Mouse (Mus musculus): ENCODE measurements at regions not wholly inside any gene's neighbourhood (a gene's known extent, or its start where the extent isn't known, plus 50 kb on each side); places are given as distances from the start of the nearest gene placed in this dataset.
"Not testable (repeated sequence)": the region's sequence is repeated elsewhere in the genome, so short reads cannot be mapped to it uniquely, and the experiment has no call there.

- no peak for DNase-seq (ENCODE audit: low spot score in 2 of 2)
Observed at GRCm38 (mm10) chr12:5764445-5765170, 389.1 kb upstream of the Klhl29 start.

DNA sequence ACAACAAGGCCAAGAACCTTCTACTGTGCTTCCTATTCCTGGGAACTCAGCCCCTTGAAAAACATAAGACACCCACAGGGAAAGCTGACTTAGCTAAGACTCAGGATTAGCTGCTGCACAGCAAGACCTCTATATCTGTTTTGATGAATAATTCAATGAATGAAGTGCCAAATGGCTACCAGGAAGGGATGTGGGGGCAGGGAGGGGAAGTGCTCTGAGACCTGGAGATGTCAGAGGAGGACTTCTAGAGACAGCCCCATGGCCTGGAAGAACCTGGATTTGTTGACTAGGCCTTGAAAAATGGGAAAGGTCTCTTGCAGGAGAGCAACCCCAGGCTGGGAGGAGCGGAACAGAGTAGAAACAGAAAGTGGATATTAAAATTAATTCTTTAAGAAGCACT, 388.5 kb upstream of the Klhl29 start:
- DNase-seq (ENCODE audit: low spot score in 2 of 2): no peak

DNA sequence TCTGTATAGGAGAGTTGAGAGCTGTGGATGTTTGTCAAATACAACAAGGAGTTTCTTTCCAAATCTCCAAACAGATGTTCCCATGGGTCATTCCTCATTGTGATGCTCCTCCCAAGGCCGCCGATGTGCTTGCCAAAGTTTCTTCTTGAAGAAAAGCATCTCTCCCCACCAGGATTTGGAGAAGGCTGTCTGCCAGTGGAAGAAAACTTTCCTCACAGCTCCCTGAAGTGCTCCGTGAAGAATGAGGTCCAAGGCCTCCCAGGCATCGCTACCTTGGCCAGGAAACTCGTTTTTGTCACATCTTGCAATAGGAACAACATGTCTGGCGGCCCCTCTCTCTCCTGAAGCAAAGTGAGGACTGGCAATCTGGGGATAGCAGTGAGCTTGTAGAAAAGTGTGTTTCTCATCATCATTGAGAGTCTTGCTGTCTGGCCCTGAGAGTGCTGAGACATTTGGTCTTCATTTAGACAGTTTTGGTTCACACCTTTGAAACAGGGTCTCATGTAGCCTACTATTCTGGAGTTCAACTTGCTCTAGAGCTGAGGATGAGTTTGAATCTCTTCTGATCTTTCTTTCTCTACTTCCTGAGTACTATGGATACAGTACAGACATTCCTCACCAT, 386.9 kb upstream of the Klhl29 start:
- no peak for DNase-seq (ENCODE audit: low spot score in 2 of 2)

- no peak for DNase-seq (ENCODE audit: low spot score in 2 of 2)
Observed at GRCm38 (mm10) chr12:5759485-5759884, 384.0 kb upstream of the Klhl29 start.

GRCm38 (mm10) chr12:5757766-5758165, 382.3 kb upstream of the Klhl29 start:
- DNase-seq (ENCODE audit: low spot score in 2 of 2): no peak

DNA sequence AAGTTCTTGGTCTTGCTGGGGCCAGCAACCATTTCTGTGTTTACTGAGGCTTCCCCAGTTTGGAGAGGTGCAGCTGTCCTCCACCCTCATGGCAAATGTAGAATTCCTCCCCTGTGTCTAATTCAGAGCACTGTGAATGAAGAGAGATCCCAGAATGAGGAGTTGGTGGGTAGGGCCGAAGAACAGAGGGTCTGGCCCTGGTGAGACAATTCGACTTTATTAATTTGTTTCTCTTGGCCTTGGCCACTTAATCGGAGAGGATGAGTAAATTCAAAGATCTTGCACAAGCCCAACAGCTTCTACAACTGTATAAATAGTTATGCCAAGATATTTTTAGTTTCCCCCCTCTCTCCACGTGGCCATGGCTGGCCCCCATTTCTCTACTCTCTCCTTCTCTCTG, 381.9 kb upstream of the Klhl29 start:
- DNase-seq (ENCODE audit: low spot score in 2 of 2): no peak

GRCm38 (mm10) chr12:5753831-5754230, 378.3 kb upstream of the Klhl29 start:
- DNase-seq (ENCODE audit: low spot score in 2 of 2): no peak

GRCm38 (mm10) chr12:5744086-5744709, 368.7 kb upstream of the Klhl29 start:
- DNase-seq (ENCODE audit: low spot score in 2 of 2): no peak

DNA sequence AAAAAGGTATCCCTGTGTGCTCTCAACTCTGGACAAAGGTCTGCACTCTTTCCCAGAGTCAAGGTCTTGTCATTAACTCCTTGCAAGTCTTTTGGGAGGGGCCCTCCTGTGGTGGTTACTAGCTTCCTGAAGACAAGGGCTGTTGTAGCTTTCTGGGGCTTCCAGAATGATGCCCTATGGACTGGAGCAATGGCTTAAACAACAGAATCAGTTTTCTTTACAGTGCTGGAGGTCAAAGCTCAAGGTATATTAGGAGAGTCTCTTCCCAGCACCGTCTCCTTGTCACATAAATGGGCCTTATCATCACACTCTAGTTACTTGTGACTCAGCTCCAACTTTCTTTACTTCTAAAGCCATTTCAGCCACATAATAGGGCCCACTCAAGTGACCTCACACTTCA, 360.6 kb upstream of the Klhl29 start:
- DNase-seq (ENCODE audit: low spot score in 2 of 2): no peak

DNA sequence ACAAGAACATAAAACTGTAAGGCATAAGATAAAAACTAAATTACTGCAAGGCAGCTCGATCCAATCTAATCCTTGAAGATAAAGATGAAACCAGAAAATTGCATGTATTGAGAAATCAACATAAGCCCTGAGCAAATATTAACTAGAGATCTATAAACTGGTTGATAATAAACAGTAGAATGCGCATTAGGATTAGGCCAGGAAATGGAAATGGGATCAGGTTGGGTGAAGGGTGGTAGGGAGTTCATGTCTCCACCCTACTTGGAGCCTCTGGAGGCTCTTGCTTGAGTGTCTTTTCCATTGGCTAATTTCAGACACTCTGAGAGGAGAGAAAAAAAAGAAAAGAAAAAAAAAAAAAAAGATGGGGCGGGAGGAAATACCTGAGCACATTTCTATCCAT, 359.4 kb upstream of the Klhl29 start:
- no peak for DNase-seq (ENCODE audit: low spot score in 2 of 2)

DNA sequence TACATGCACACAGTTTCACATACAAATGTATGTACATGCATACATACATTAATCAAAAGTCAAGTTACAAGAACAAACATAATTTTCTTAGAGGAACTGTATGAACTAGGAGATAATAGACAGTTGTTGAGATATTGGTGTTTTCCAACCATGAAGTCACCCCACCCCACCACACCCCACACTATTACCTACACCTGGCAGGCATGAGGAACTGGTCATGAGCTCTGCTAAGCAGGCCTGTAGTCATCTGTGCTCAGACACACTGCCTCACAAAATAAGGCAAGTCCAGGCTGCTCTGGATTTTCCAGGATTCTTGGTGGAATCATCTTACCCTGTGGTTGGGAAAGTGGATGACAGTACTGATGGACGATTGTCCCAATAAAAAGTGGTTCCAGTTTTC, 347.6 kb upstream of the Klhl29 start:
- DNase-seq (ENCODE audit: low spot score in 2 of 2): no peak

DNA sequence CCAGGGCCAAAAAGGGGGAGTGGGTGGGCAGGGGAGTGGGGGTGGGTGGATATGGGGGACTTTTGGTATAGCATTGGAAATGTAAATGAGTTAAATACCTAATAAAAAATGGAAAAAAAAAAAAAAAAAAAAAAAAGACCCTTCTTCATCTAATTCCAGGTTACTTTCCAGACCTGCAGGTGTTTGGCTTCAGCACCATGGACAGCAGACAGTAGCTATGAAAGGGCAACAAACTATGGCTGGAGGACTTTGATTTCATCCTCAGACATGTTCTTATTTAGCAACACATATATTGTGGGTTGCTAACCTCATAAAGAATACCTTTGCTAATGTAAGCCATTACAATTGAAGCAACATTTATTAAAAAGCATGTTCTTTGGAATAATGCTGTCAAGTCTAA, 342.0 kb upstream of the Klhl29 start:
- DNase-seq (ENCODE audit: low spot score in 2 of 2): not testable (repeated sequence)

DNA sequence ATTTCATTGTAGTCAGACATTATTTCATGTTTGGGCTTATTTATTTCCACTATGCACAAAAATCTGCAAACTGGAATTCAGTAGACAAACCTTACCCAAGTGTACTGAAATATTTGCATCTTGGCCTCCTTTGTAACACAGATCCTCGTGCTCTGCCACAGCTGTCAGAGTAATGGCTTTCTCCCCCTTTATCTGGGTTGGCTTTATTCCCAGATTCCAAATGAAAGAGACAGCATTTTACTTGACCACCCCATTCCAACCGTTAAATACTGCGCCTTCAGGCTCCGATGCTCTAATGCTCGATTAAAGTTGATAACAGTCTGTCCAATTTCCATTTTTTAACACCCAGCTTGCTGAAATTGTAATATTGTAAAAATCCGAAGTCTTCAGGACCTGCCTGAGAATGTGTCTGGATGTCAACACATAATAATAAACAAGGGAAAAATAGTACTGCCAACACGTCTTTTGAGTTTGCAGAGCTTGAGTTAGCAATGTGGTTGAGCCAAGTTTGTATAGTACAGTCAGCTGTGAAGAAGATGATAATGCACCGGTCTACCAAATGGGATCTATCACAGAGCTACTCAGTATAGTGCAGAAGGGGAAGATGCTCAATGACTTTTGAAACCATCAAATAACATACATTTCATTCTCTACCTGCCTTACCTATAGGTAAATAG, 323.4 kb upstream of the Klhl29 start:
- DNase-seq (ENCODE audit: low spot score in 2 of 2): no peak

- no peak for DNase-seq (ENCODE audit: low spot score in 2 of 2)
Observed at GRCm38 (mm10) chr12:5682182-5682581, 306.7 kb upstream of the Klhl29 start.

- not testable (repeated sequence) for DNase-seq (ENCODE audit: low spot score in 2 of 2)
Observed at GRCm38 (mm10) chr12:5678126-5678525, 302.6 kb upstream of the Klhl29 start.

DNA sequence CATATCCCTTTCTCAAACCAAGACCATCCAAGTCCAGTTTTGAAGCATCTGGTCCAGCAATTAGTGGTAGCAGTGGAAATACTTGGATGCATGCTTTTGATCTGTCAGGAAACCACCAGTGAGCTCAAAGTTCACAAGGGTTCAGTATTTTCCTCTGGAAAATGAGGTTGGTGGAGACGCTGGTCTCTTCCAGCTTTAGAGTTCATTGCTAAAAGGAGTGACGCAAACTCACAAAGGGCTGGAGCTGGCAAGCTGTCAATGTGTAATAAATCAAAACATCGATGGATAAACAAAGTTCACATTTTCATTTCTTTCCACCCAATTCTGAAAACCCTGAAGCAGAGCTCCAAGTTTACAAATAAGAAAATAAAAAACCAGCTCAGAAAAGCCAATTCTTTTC, 293.0 kb upstream of the Klhl29 start:
- no peak for DNase-seq (ENCODE audit: low spot score in 2 of 2)

DNA sequence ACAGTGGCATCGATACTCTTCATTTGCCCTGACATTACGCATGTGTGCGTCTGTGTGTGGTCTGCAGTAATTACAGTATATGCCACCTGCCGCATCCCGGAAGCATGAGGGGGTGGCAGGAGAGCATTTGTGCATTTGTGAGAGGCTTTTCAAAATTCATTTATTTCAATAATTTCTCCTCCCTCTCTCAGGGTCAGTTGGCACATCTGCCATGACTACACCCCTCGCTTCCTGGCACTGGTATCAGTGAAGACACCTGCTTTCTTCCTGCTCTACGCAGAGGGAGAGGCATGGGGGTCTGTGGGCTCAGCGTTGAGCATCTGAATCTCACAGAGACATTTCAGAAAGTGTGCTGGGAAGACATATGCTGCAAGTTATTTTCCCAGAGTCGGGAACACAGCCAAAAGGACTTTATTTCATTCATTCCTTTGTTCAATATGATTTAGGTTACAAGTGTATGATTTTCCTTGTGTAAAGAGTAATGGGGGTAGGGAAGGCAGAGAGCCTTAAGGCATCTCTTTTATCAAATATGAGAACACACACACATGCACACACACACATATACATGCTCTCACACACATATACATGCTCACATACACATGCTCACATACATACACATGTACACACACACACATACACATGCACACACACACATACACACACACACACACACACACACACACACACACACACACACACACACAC, 262.2 kb upstream of the Klhl29 start:
- peak; percentile 3 to 17 for DNase-seq (ENCODE audit: low spot score in 2 of 2)

GRCm38 (mm10) chr12:5633971-5634370, 258.5 kb upstream of the Klhl29 start:
- DNase-seq (ENCODE audit: low spot score in 2 of 2): peak in 1 of 2 experiments; percentile 2

DNA sequence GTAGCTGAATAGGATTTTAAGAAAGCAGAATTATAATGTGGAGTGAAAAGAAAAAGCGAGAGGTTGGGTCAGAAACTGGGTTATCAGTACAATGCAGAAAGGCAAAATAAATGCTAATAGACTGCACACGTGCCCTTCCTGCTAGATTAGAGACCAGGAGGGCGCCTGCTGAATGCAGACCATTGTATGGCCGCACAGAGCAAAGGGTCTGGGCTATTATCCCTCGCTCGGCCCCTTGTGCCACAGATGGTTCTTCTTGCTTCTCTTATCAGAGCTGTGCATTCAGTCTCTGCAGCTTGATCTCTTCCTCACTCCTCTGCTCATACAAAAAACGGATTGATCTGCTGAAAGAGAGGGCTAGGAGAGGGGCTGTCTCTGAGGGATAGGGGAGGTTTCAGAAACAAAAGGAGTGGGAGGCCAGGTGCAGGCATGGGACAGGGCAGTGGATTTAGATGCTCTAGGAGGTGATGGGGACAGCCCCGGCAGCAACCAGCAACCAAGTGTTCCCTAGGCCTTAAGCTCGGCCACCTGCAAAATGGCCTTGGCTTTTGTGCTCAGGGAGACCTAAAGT, 225.7 kb upstream of the Klhl29 start:
- no peak for DNase-seq (ENCODE audit: low spot score in 2 of 2)

DNA sequence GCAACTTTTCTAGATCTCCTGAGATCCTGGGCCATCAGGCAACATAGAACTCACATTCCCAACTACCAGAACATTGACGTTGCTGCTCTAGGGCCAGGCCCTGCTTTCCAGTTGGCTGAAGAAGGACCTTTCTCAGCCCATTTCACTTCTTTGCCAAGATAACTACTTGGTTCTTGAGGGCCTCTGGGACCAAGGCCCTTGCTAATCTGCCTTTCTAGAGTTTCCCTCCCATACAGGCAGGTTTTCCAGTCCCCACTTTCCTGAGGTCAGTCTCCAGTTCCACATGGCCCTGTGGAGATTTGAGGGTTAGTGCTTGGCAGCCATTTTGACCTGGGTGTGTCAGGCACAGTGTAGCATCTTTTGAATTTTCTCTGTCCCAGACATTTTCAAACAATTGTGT, 223.9 kb upstream of the Klhl29 start:
- DNase-seq (ENCODE audit: low spot score in 2 of 2): no peak

GRCm38 (mm10) chr12:5598961-5599360, 223.5 kb upstream of the Klhl29 start:
- no peak for DNase-seq (ENCODE audit: low spot score in 2 of 2)

Data from layer of hippocampus, adult 8-10 months (tissue).